Mouse (Mus musculus) large intestine, adult 2 months (tissue): ENCODE results near the gene Abraxas2. TPM values are rescaled to one million over a fixed set of nuclear protein-coding genes. Genes with fewer than 3 reads are reported as not detected.
A peak's percentile ranks its signal among the peaks of the same experiment; 100 is the strongest.

ENCODE experiments used
- DNase-seq: peaks from one replicate; pipeline ENCODE4 v3.0.0-alpha.2; 2012; ENCODE audit warnings: low read depth, low spot score
- WGBS: fragments of 180-500 bp; shearing (Covaris S2); methylation state at CpG from one replicate; pipeline ENCODE4 v1.1.7; 2018; 5-methylcytosine and 5-hydroxymethylcytosine counted together
- polyA plus RNA-seq: library from polyadenylated mRNA; depleted of rRNA; stranded (reverse); fragments of >200 nt; gene quantifications from 2 replicates; pipeline ENCODE4 v1.2.3, GENCODE M21; 2012; rRNA removed

Abraxas2 gene
- 11.8 and 13.2 TPM in 2 replicates for polyA plus RNA-seq

GRCm38 (mm10) chr7:132859042-132859958 lies at the start of gene Abraxas2:
Abraxas2 (plus strand) TSS chr7:132859225.
- WGBS = under 1% methylated on average over 53 of the region's 53 CpGs
- DNase-seq = peak; percentile 91

GRCm38 (mm10) chr7:132809721-132810120 lies 49.3 kb upstream of the Abraxas2 start:
- WGBS = 65% methylated on average over 6 of the region's 6 CpGs
- no peak for DNase-seq

- no peak for DNase-seq
- 33% methylated on average over 6 of the region's 6 CpGs for WGBS
Observed at GRCm38 (mm10) chr7:132810368-132810767, 48.7 kb upstream of the Abraxas2 start.

- 21% methylated on average over 1 of the region's 1 CpGs for WGBS
- peak; percentile 90 for DNase-seq
Observed at GRCm38 (mm10) chr7:132810879-132811278, 48.1 kb upstream of the Abraxas2 start.

GRCm38 (mm10) chr7:132811716-132812618 lies 47.1 kb upstream of the Abraxas2 start:
- 18% methylated on average over 23 of the region's 23 CpGs for WGBS
- DNase-seq = no peak

GRCm38 (mm10) chr7:132812619-132813415 lies 46.2 kb upstream of the Abraxas2 start:
- under 1% methylated on average over 59 of the region's 59 CpGs for WGBS
- DNase-seq = no peak

GRCm38 (mm10) chr7:132813416-132814088 lies 45.5 kb upstream of the Abraxas2 start, which contains the start of gene Fam53b:
Fam53b (minus strand) TSS chr7:132813886.
- WGBS = under 1% methylated on average over 85 of the region's 85 CpGs
- DNase-seq = no peak

GRCm38 (mm10) chr7:132814089-132814450 lies 45.0 kb upstream of the Abraxas2 start:
- WGBS = 2% methylated on average over 7 of the region's 7 CpGs
- DNase-seq = no peak

GRCm38 (mm10) chr7:132815081-132815480 lies 43.9 kb upstream of the Abraxas2 start:
- 88% methylated on average over 5 of the region's 5 CpGs for WGBS

GRCm38 (mm10) chr7:132816528-132816927 lies 42.5 kb upstream of the Abraxas2 start:
- DNase-seq = no peak
- 89% methylated on average over 2 of the region's 2 CpGs for WGBS

More at GRCm38 (mm10) chr7:132815081-132815480, 43.9 kb upstream of the Abraxas2 start:
- no peak for DNase-seq

- 99% methylated on average over 6 of the region's 6 CpGs for WGBS
Observed at GRCm38 (mm10) chr7:132817056-132817455, 42.0 kb upstream of the Abraxas2 start.

GRCm38 (mm10) chr7:132820692-132821091 lies 38.3 kb upstream of the Abraxas2 start:
- 78% methylated on average over 3 of the region's 3 CpGs for WGBS
- no peak for DNase-seq

More at GRCm38 (mm10) chr7:132817056-132817455, 42.0 kb upstream of the Abraxas2 start:
- no peak for DNase-seq

GRCm38 (mm10) chr7:132823832-132824231 lies 35.2 kb upstream of the Abraxas2 start:
- no peak for DNase-seq

GRCm38 (mm10) chr7:132824346-132825022 lies 34.5 kb upstream of the Abraxas2 start:
- 22% methylated on average over 1 of the region's 1 CpGs for WGBS

GRCm38 (mm10) chr7:132830955-132831354 lies 28.1 kb upstream of the Abraxas2 start:
- 25% methylated on average over 4 of the region's 4 CpGs for WGBS
- no peak for DNase-seq

More at GRCm38 (mm10) chr7:132824346-132825022, 34.5 kb upstream of the Abraxas2 start:
- no peak for DNase-seq

- 89% methylated on average over 5 of the region's 5 CpGs for WGBS
Observed at GRCm38 (mm10) chr7:132841287-132841686, 17.7 kb upstream of the Abraxas2 start.

GRCm38 (mm10) chr7:132842455-132842854 lies 16.6 kb upstream of the Abraxas2 start:
- no peak for DNase-seq
- WGBS = 94% methylated on average over 1 of the region's 1 CpGs

More at GRCm38 (mm10) chr7:132841287-132841686, 17.7 kb upstream of the Abraxas2 start:
- DNase-seq = no peak

- no peak for DNase-seq
- 93% methylated on average over 3 of the region's 3 CpGs for WGBS
Observed at GRCm38 (mm10) chr7:132843152-132843551, 15.9 kb upstream of the Abraxas2 start.
